In genomic region chr16:38374379-38375140, GRCm38 (mm10) we compare ENCODE assay signal across 10 mouse cellular contexts. TPM values are rescaled to one million over a fixed set of nuclear protein-coding genes. Genes with fewer than 3 reads are reported as not detected.
DNase-seq lines count a peak whose midpoint lies in the region; ATAC-seq and TF ChIP-seq lines count a peak whose summit lies in the region.
"Had no signal": no experiment of that assay in that cellular context is flagged by ENCODE, and none has a peak within 500 bp of the region (broad histone marks: within the 10 kb centered on the region; RNA-seq: fewer than 3 reads in every experiment).

No protein-coding gene starts in this region.

- no peak for TF ChIP-seq CTCF in forebrain, postnatal 0 days (IDR thresholded peaks at IDR 0.05; ENCODE audit: low read depth)

- H3K27me3 ChIP-seq in forebrain, postnatal 0 days (ENCODE audit: insufficient read depth, low read length): no peaks in the 10 kb centered on the region
- H3K27me3 ChIP-seq in forebrain, embryonic 11.5 days (ENCODE audit: control insufficient read depth, insufficient read depth, low read length): no peaks in the 10 kb centered on the region

- H3K9me3 ChIP-seq in forebrain, postnatal 0 days (ENCODE audit: low read length): no peaks in the 10 kb centered on the region
- no peaks in the 10 kb centered on the region for H3K9me3 ChIP-seq in forebrain, embryonic 11.5 days (ENCODE audit: control insufficient read depth, low read length)

- H3K4me2 ChIP-seq in forebrain, postnatal 0 days (ENCODE audit: low read depth): no peak overlapping the region
- no peak overlapping the region for H3K4me2 ChIP-seq in forebrain, embryonic 11.5 days (ENCODE audit: low read depth, low read length, severe bottlenecking)

- WGBS in forebrain, postnatal 0 days: 85% methylated on average over 10 of the region's 10 CpGs
- 85% methylated on average over 10 of the region's 10 CpGs for WGBS in forebrain, embryonic 11.5 days

- no peak overlapping the region for H3K4me3 ChIP-seq in forebrain, postnatal 0 days (ENCODE audit: low read depth, low read length)
- no peak overlapping the region for H3K4me3 ChIP-seq in forebrain, embryonic 11.5 days (ENCODE audit: low read depth, low read length)

- H3K4me1 ChIP-seq in forebrain, postnatal 0 days (ENCODE audit: insufficient read depth): no peaks in the 10 kb centered on the region
- H3K4me1 ChIP-seq in forebrain, embryonic 11.5 days (replicated peaks; ENCODE audit: control insufficient read depth, insufficient read depth, low read length): 0 out of 2 replicates have a peak, but pooled peaks cover 2% of the 10 kb centered on the region

- no peaks in the 10 kb centered on the region for H3K36me3 ChIP-seq in forebrain, postnatal 0 days (ENCODE audit: insufficient read depth)
- H3K36me3 ChIP-seq in forebrain, embryonic 11.5 days (ENCODE audit: control insufficient read depth, insufficient read depth, low read length): no peaks in the 10 kb centered on the region

- H3K9ac ChIP-seq in forebrain, postnatal 0 days: no peak overlapping the region
- H3K9ac ChIP-seq in forebrain, embryonic 11.5 days (ENCODE audit: low read length): no peak overlapping the region

- ATAC-seq in forebrain, postnatal 0 days: no peak
- ATAC-seq in forebrain, embryonic 11.5 days (replicated peaks; ENCODE audit: low FRiP score): no peak
- peak; percentile 59 for ATAC-seq in inflammation-experienced regulatory T-cells, adult 6 months
- no peak for ATAC-seq in frontal cortex, adult (ENCODE audit: low TSS enrichment)

- no peak overlapping the region for H3K27ac ChIP-seq in forebrain, postnatal 0 days (ENCODE audit: low read depth, low read length)
- no peak overlapping the region for H3K27ac ChIP-seq in forebrain, embryonic 11.5 days (ENCODE audit: low read depth, low read length)

- peak; percentile 22 for DNase-seq in forebrain, postnatal 0 days
- DNase-seq in forebrain, embryonic 11.5 days (ENCODE audit: low spot score): no peak
- peak; percentile 63 for DNase-seq in spleen, adult 12 weeks (ENCODE audit: low spot score)
- no peak for DNase-seq in spleen, adult 18-20 months
- peak; percentile 45 for DNase-seq in testis, postnatal 14 days (ENCODE audit: low spot score)
- DNase-seq in cerebellum, adult 9-10 months: no peak
- DNase-seq: lung, postnatal 14 days; thymus, postnatal 14 days had no signal

RNA-seq across cellular contexts. Expression of gene Popdc2, which starts 12.6 kb away (rescaled TPM):
- total RNA-seq in forebrain, postnatal 0 days (2014; rRNA removed): 0.14 and 0.38 TPM in 2 replicates
- 0.39 TPM in 2 replicates for polyA plus RNA-seq in forebrain, postnatal 0 days (2015; fragmentation: Nextera tagmentation; extraction: Ambion mirVana)
- polyA plus RNA-seq in forebrain, embryonic 11.5 days (2014; fragmentation: Nextera tagmentation; extraction: Ambion mirVana): 0.56 and 1.4 TPM in 2 replicates
- polyA plus RNA-seq in inflammation-experienced regulatory T-cells, adult 6 months (2017; shearing (Covaris generic)): 10 to 100 TPM in 1 of 3 experiments, 1 to 10 TPM in 1, under 1 TPM in 1; 0.95 to 10.3 (median 2.3) TPM

RNA-seq across cellular contexts. Expression of gene Gm21987, which starts 27.7 kb away (rescaled TPM):
- not detected in 2 replicates for total RNA-seq in forebrain, postnatal 0 days (2014; rRNA removed)
- polyA plus RNA-seq in forebrain, postnatal 0 days (2015; fragmentation: Nextera tagmentation; extraction: Ambion mirVana): not detected in 2 replicates
- not detected in 2 replicates for polyA plus RNA-seq in forebrain, embryonic 11.5 days (2014; fragmentation: Nextera tagmentation; extraction: Ambion mirVana)
- not detected for polyA plus RNA-seq in inflammation-experienced regulatory T-cells, adult 6 months (2017; shearing (Covaris generic))

RNA-seq across cellular contexts. Expression of gene Cox17, which starts 27.8 kb away (rescaled TPM):
- total RNA-seq in forebrain, postnatal 0 days (2014; rRNA removed): 12.9 and 51.7 TPM in 2 replicates
- polyA plus RNA-seq in forebrain, postnatal 0 days (2015; fragmentation: Nextera tagmentation; extraction: Ambion mirVana): 80.3 and 102 TPM in 2 replicates
- polyA plus RNA-seq in forebrain, embryonic 11.5 days (2014; fragmentation: Nextera tagmentation; extraction: Ambion mirVana): 118 and 119 TPM in 2 replicates
- polyA plus RNA-seq in inflammation-experienced regulatory T-cells, adult 6 months (2017; shearing (Covaris generic)): 100 to 1,000 TPM; 213 to 395 (median 300) TPM

RNA-seq across cellular contexts. Expression of gene Maats1, which starts 32.6 kb away (rescaled TPM):
- total RNA-seq in forebrain, postnatal 0 days (2014; rRNA removed): 1.2 and 2.6 TPM in 2 replicates
- 0.91 and 1.5 TPM in 2 replicates for polyA plus RNA-seq in forebrain, postnatal 0 days (2015; fragmentation: Nextera tagmentation; extraction: Ambion mirVana)
- 0.39 and 0.41 TPM in 2 replicates for polyA plus RNA-seq in forebrain, embryonic 11.5 days (2014; fragmentation: Nextera tagmentation; extraction: Ambion mirVana)
- under 1 TPM in 1 of 3 experiments, not detected in 2; 0.19 TPM for polyA plus RNA-seq in inflammation-experienced regulatory T-cells, adult 6 months (2017; shearing (Covaris generic))

RNA-seq across cellular contexts. Expression of gene Pla1a, which starts 58.4 kb away (rescaled TPM):
- 1.2 and 2.5 TPM in 2 replicates for total RNA-seq in forebrain, postnatal 0 days (2014; rRNA removed)
- polyA plus RNA-seq in forebrain, postnatal 0 days (2015; fragmentation: Nextera tagmentation; extraction: Ambion mirVana): 0.74 and 1.0 TPM in 2 replicates
- polyA plus RNA-seq in forebrain, embryonic 11.5 days (2014; fragmentation: Nextera tagmentation; extraction: Ambion mirVana): 0.15 and 0.25 TPM in 2 replicates
- polyA plus RNA-seq in inflammation-experienced regulatory T-cells, adult 6 months (2017; shearing (Covaris generic)): under 1 TPM in 1 of 3 experiments, not detected in 2; 0.30 TPM

Comparison
In these comparisons a context has a peak if more than half of its experiments do, and no peak if none do; other contexts are left out.
1. DNase-seq: peak in forebrain, postnatal 0 days (single experiment), spleen, adult 12 weeks (single experiment) and testis, postnatal 14 days (single experiment); none in forebrain, embryonic 11.5 days (single experiment), spleen, adult 18-20 months (0 of 2) and cerebellum, adult 9-10 months (single experiment).